Mouse (Mus musculus): Measurements from ENCODE around the gene Twist2.

DNA sequence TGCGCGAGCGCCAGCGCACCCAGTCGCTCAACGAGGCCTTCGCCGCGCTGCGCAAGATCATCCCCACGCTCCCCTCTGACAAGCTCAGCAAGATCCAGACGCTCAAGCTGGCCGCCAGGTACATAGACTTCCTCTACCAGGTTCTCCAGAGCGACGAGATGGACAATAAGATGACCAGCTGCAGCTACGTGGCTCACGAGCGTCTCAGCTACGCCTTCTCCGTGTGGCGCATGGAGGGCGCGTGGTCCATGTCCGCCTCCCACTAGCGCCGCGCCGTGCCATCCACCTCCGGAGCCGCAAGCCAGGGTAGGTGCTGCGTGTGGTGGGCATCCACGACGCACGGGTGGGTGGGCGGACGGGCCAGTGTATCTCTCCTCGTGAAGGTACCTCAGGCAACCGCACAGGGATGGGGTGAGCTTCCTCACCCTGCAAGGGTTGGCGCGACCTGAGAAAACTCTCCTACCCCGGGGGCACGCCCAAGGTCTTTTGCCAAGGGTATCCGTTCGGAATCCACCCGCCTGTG lies 644 bp downstream of the Twist2 start:
- TF ChIP-seq CTCF (IDR thresholded peaks at IDR 0.05) (no peak), EP300 (IDR thresholded peaks at IDR 0.05) (no peak)
